Mouse (Mus musculus) urinary bladder, adult 18-20 months (tissue): ENCODE results near the gene Fmo3.

ENCODE experiments used
- DNase-seq, 2 experiments: peaks; one replicate each; pipeline ENCODE4 v3.0.0; 2022; ENCODE audit warnings: low spot score in 2 of 2, mixed read lengths in 2 of 2

The Fmo3 gene

DNA sequence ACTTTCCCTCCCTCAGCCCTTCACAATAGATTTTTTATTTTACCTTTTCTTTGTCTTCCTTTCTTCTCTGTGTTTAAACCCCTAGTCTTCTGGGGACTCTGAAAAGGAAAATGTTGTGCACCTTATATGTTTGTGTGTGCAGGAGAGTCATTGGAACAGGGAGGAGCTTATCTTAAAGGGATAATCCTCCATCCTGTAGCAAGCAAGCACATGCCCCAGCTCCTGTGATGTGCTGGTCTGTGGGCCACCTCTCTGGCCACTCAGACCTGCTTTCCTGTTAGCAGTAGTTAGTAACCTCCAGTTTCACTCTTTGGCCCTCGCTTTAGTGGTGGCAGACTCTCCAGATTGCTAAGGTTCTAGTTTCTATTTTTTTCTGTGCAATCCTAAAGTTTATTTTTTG is at the start of gene Fmo3:
Fmo3 (minus strand) TSS at position 101 of the 400 bp plus-strand sequence.
- no peak for DNase-seq

DNA sequence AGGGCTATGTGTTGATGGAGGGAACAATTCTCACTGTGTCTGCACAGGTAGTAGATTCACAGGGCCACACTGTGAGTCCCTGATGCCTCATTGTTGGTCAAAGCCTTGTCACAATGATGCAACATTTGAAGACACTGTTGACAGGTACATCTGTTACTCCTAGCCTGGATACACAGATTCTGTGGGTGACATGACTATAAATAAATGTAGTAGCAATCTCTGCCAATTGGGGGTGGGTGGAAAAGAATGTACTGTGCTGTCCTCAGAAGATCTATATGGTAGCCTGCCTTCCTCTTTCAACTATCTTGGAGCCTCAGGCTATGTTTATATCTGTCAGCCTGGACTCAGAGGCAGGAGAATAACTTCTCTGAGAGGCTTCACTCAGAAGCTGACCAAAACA is 38.7 kb upstream of the Fmo3 start:
- no peak for DNase-seq

DNA sequence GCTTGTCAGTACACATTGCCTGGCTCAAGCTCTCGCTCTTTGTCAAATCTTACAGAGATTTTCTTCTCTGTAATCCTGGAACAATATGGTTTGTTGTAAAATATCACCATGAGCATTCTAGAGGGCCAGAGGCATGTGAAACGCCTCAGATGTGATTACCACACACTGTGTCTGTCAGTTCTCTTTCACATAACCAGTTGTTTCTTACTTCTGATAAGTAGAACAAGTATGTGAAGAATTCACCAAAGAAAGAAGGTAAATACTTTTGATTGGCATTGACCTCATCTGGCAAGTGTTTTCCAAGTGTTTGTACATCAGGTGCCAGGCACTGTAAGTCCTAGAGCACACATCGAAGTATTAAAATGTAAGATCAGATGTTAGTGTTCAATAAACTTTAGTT is 24.9 kb upstream of the Fmo3 start:
- no peak for DNase-seq

DNA sequence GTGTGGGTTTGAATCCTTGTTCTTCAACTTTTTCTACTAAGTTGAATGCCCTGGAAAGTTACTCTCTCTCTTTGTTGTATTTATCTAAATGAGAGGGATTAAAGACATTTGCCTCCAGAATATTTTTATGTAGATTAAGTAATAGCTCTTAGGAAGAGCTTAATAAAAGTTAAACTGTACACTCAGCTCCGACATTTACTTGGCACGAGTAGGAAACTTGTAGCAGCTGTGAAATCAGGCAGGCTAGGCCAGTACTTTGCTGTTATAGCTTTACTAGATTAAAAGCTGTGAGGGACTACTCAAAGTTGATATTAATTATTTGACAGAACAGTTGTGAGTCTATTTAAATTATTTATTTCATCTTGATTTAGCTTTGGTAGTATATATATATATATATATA is 19.2 kb upstream of the Fmo3 start:
- DNase-seq, result peak in 1 of 2 experiments; percentile 13

DNA sequence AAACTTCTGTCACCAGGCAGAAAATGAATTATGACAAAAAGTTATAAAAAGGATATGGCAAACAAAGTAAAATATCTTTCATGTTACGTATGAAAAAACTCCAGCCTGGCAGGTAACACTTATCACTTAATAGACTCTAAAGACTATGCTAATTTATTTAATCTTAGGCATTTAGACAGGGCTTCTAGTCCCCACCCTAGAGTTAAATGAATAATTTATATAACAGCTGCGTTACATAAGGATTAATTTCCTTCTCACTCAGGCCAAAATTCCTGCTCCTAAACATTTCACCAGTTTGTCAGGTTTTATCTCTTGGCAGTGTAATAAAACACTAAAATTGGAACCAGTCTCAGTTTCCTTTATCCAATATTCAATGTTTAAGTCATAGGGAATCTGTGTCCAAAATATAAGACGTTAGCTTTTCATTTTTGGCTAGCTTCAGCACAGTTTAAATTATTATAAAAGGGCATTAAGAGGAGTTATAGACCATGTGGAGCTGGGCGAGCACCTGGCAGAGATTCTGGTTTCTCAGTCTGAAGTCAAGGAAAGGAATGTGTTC is 17.0 kb upstream of the Fmo3 start:
- no peak for DNase-seq

DNA sequence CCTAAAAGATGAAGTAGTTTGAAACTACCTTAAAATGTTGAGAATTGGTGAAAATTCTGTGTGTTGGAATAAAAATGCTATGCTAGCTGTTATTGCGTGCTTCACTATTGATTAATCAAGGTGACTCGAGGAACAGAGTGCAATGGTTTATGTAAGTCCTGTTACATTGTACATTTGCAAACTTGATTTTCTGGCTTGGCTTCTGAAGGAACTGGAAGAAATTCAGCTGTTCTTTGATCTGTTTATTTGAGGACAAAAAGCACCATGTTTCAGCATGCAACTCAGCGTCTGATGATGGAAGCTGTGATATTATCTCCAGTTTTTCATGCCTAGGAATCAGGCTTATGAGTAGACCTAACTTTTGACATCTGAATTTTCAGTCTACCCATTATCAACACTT is 3.2 kb upstream of the Fmo3 start:
- peak in 1 of 2 experiments; percentile 11 for DNase-seq

DNA sequence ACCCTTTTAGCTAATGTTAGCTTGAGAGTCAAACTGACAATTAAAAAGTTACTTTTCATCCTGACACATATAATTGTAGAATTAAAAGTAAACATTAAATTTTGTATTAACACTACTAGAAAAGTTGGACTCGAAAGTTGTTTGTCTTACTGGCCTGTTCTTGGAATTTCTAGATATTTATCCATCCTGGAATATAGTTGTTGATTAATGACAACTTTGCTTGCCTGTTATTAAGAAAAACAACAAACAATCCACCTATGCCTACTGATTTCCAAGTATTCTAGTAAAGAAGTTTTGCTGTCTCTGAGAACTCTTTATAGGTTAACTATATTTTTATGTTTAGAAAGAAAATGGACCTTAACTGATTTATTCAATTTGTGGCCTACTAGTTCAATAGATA is 2.4 kb upstream of the Fmo3 start:
- DNase-seq, result no peak

DNA sequence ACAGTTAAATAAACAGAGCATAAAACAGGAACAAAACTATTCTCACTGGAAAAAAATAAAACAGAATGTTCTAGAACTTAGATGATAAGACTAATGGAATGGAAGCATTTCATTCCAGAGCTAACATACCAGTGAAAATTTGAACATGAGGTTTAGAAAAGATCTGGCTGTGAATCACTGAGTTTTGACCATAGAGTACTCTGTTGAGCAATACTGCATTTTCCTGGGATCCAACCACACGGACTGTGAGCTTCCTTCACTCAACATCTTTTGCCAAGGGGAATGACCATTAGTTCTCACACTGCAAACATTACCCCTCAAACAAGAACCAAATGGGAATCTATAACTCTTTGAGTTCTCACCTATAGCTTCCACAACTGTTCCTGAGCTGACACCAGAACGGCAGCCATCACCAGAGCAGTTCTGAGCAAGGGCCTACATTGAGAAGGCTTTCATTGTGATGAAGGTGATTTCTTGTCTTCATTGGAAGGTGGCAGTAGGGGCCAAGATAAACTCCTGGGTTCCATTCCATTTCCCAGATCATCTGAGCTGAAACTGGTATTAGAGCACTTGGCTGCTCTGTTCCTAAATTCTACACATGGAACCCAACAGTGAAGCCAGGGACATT is 1.9 kb upstream of the Fmo3 start:
- no peak for DNase-seq

DNA sequence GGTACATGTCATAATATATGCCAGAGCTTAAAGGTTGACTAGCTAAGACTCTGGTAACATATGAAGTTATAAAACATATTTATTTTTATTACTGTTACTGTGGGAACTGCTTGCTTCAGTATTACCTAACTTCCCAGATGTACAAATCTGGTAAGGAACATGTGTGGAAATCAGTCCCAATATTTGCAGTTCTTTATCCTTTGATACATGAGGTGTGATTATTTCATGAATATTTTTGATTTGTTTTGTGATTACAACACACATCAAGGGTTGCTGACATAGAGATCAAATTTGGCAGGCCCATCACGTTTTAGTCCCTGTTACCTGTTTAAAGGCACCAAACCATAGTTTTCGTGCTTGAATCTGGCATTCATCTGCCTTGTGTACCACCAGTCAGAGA is 20.8 kb downstream of the Fmo3 start:
- no peak for DNase-seq

DNA sequence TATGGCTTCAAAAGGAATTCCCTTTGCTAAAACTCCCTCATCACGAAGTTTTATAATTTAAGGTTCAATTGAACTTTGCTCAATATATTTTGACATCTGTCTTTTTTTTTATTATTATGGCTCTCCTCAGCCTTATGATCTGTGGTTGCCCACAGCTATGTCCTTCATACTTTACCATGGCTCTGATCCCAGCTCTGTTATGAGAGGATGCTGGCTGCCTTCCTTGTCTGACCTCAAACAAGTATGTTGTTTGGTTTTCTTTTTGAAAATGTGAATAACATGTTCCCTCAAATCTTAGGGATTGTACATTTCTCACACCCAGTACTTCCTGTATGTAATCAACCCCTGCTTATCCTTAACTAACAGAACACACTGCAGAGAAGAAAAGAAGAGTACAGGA is 26.9 kb downstream of the Fmo3 start:
- DNase-seq, result no peak

DNA sequence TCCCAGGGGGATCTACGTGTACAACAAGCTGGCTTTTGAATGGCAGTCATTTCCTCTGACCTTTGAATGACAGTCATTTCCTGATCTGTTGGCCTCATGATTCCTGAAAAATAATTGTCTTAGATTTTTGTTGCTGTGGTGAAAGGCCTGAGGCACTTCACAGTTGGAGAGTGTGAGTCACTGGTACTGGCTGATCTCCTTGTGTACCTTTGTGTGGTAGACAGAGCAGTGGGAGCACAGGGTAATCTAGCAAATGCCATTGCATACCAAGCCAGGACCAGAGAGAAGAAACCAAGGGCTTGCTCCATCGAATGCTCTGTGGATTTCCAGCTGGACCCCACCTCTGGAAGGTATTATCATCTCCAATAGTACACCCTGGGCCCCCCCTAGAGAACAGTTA is 31.2 kb downstream of the Fmo3 start:
- DNase-seq, result peak in 1 of 2 experiments; percentile 15

DNA sequence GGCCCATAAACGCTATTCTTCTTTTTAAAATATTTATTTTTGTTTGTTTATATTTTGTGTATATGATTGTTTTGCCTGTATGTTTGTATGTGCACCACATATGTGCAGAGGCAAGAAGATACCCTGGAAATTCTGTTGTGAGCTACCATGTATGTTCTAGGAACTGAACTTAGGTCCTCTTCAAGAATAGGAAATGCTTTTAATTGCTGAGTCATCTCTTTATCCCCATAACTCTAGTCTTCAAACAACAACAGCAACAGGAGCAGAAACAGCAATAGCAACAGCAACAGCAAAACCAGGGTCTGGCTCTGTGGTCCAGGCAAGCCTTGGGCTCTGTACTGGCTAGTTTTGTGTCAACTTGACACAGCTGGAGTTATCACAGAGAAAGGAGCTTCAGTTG is 34.6 kb downstream of the Fmo3 start:
- DNase-seq, result no peak

DNA sequence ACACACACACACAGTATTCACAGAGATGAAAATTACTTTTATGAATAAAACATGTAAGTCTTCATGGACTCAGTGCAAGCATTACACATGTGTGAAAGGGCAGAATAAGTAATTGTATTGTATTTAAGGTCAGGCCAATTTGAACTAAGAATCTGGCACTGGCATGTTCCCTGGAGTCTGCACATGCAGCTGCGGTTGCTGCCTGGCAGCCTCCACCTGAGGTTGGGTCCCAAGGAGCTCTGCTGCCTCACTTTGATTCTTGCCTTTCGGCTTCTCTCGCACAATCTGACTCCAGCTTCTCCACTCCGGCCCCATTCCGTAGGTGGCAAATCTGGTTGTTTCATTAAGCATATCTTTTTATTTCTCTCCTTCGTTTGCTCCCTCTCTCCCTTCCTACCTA is 36.4 kb downstream of the Fmo3 start:
- DNase-seq, result no peak

DNA sequence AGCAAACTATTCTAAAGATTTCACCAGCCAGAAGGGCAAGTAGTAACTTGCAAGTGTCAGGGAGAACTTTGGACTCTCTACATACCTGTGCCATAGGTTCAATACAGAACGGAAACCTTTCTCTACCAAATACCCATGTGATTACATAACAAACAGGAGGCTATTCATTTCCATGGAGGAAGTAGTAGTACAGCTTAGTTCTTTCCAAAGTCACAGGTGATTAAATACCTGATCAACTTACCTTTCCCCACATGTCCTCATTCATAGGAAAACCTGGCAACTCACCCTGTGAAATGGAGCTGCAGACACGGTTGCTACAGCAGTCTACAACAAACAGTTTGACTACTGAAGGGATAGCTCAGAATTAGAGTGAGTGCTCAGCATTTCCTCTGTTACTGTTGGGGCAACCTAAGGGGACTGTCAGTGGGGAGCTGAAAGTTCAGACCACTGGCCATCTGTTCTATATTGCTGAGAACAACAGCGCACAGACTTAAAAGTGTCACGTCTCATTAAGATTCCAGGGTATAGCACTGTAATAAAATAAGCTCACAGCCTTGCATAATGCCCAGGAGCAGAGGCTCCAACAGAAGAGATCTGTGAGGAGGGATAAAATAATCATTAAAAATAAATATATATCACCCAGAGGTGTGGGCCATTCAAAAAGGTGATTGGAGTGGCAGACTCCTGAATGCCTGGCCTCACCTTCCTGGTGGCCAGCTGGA is 37.3 kb downstream of the Fmo3 start:
- no peak for DNase-seq

DNA sequence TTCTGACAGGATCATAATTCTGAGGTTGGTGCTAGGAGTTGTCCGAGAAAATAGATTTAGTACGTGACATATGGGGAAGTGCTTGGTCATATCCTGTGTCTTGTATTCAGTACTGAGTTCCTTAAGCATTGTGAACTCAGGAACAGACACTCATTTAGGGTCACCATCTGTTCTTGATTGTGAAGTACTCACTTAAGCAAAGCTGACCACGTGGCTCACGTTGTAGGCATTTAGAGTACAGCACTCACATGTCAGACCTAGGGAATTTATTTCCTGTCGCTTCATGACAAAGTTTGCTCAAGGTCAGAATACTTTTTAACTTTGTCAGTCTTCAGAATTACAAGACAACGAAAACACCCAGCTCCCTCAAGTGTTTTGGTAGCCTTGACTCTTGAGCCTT is 40.6 kb downstream of the Fmo3 start:
- DNase-seq, result no peak

DNA sequence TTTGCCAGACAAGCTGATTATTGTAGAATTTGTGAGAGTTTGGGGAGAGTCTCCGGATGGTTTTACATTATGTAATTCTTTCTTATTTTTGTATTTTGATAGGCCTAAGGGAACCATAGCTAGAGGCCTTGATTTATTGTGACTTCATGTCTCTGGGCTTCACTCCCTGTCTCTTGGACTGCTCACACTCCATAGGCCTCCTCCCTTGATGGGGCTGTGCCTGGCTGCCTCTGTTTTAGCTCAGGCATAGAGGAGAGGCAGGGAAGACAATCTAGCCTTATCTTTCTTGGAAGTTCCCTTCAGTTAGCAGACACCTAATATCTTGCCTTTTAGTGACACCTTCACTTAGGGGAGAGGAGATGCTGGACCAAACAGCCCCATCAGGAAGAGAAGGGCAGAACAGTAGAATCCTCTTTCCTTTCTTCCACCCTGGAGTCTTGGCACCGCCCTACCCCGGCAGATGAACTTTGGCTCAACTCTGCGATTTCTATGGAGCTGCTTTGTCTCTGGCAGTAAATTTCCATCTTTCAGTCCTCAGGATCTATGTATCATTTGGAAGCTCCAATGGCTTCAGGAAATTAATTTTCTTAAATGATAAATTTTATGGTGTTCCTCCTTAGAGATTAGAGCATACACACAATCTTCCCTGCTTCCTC is 45.5 kb downstream of the Fmo3 start:
- DNase-seq, result peak in 1 of 2 experiments; percentile 55

DNA sequence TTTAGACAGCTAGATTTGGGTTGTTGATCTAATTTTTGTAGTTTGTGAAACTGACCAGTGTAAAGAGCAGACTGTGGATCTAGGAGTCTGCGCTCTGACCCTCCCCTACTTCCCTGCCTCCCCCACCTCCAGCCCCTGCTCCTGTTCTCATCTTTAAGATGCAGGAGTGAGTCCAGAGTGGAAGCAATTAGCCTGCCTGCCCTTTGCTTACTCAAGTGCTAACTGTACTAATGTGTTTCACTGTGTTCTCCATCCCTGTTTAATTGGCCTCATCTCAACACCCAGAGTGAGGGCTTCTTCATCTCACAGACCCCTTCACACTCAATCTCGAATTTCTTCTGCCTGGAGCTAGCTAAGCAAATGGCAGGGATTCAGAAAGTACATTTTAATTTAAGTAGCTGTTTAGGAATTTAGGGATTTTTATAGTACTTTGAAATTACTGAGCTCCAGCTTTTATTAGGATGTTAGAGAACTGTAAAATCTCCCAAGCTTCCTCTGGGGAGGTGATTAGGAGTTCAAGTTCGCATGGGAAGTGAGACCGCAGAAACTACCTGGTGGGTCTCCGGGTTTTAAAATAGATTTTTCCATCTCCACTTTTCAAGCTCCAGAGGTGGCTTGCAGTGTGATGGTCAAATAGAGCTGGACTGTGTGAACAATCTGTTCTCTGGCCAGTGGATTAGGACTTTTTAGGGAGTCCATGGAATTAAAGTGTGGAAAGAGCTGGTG is 46.2 kb downstream of the Fmo3 start:
- DNase-seq, result no peak

DNA sequence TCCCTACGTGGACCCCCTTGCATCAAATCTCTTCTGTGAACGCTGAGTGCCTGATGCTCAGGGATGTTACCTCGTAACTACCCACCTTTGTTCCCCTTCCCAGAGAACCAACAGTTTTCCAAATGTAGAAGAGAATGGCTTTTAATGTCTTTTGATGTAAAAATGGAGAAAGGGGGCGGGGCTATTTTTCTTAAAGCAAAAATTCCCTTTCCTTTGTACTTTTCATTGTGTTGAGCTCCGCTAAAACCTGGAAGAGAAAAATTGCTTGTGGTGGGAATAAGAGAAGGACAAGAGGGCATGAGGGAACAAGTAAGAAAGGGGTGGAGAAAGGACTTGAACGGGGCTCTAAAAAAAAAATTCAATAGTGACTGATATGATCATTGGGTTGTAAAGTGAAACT is 46.9 kb downstream of the Fmo3 start, which contains the start of gene Fmo6:
Fmo6 (minus strand) TSS at position 101 of the 400 bp plus-strand sequence.
- DNase-seq, result no peak

DNA sequence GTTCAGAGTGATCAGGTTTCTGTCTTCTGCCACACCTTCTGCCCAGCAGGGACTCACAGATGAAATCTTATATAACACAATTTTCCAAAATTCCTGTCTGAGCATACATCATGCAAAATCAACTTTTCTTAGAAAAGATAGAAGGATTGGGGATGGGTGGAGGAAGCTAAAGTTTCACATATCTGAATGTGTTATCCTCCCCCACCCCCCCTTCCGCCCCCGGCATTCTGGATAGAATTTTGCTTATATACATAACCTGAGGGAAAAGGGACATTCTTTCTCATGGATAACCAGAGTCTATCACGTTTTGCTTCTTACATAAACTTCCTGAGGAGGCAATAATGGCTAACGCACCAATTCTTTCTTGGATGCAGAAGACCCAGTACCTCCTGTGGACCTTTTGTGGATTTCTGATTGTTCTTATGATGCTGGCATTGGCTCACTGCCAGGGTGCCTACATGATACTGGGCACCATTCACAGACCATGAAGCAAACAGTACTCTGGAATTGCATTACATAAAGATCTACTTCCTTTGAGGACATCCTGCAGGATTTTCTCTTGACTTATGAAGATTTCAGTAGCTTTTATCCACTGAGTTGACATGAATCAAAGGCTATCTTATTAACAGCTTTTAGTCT is 49.8 kb downstream of the Fmo3 start:
- no peak for DNase-seq

DNA sequence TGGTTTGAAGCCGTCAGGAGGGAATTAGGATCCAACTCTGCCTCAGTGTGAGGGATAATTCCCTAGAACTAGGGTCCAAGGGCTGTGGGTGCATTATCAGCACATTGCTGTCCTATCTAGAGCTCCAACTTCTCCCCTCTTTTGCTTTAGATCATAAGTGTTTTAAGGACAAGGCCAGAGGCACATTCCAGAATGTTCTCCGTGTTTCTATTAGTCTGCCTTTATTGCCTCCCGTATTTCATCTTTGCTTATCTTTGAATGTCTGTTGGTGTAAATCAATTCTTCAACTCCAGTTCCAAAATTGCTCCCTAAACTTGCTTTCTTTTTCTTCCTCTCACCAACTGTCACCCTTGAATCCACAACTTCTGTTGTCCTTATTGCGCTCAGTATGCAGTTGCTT is 51.9 kb downstream of the Fmo3 start:
- DNase-seq, result no peak

DNA sequence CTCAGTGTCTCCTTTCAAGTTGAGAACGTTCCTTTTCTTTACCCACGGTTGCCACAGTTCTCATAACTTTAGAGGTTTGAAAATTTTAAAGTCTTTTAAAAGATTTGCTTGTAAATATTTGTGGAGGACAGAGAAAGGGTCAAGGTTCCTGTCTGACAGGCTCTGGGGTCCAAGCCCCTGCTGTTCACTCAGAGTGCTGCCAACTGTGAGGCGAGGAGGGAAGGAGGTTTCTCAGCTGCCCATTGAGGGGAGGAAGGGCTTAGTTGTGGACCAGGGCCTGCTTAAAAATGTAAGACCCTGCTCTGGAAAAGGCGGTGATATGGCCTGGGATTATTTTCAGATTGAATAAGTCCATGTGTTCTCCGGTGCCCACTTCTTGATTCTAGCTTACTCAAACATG is 52.4 kb downstream of the Fmo3 start:
- no peak for DNase-seq
